Mouse (Mus musculus) frontal cortex, adult 2 months (tissue): Measurements from ENCODE around the gene Olfr325. TPM values are rescaled to one million over a fixed set of nuclear protein-coding genes. Genes with fewer than 3 reads are reported as not detected.
"Not testable (repeated sequence)": the region's sequence is repeated elsewhere in the genome, so short reads cannot be mapped to it uniquely, and the experiment has no call there.

Source experiments
- DNase-seq, 2 experiments: peaks; one replicate each; pipeline ENCODE4 v3.0.0; 2022; ENCODE audit warnings: low spot score in 1 of 2; ENCODE audit errors: extremely low spot score in 1 of 2
- polyA plus RNA-seq: library from polyadenylated mRNA; depleted of rRNA; stranded (reverse); fragments of >200 nt; gene quantifications from 2 replicates; pipeline ENCODE4 v1.2.3, GENCODE M21; 2012; rRNA removed

Olfr325 gene
- not detected in 2 replicates for polyA plus RNA-seq

DNA sequence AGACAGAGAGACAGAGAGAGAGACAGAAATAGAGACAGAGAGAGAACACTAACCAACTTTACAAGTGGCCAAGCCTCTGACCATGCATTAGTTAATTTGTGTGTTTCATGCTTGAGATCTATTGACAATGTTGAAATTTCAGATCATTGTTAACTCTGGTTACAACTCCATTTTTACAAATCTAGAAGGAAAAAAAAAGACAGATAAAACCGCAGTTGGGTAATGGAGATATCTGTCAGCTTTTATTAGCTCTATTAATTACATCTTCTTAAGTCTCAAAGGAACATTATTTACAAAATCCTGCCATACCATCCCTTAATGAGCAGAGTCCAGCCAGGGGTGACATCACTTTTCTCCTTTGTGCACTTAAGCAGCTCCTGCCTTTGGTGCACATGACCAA lies at the start of gene Olfr325:
Gene Olfr325, plus strand, starts transcription at position 301 of the 400 bp plus-strand sequence.
- no peak for DNase-seq

- DNase-seq = not testable (repeated sequence)
Measured at GRCm38 (mm10) chr11:58534736-58535135, 42.8 kb upstream of the Olfr325 start, which contains the start of gene Olfr330. Gene Olfr330, minus strand, starts transcription at chr11:58534836.

- no peak for DNase-seq
Measured at GRCm38 (mm10) chr11:58546322-58546721, 31.2 kb upstream of the Olfr325 start, which contains the start of gene Olfr329-ps. Gene Olfr329-ps, minus strand, starts transcription at chr11:58546422.

GRCm38 (mm10) chr11:58555536-58555935 lies 22.0 kb upstream of the Olfr325 start, which contains the start of gene Olfr328:
Gene Olfr328, minus strand, starts transcription at chr11:58555636.
- no peak for DNase-seq

- DNase-seq = no peak
Measured at GRCm38 (mm10) chr11:58570405-58570804, 7.1 kb upstream of the Olfr325 start, which contains the start of gene Olfr224. Gene Olfr224, minus strand, starts transcription at chr11:58570553.

DNA sequence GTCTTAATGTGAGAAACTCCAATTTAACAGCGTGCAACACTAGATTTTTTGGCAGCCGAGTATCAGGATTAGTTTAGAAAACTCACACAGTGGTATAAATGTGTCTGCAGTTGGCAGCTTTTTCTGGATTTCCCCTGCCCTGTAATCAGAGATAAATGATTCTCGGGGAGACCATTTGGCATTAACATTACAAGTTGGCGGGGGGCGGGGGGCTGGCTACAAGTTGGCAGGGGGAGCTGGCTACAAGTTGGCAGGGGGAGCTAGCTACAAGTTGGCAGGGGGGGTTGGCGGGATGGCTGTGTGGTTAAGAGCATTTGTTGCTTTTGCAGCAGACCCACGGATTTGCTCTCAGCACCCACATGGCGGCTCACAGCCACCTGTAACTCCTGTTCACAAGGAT lies 1.1 kb downstream of the Olfr325 start:
- peak in 1 of 2 experiments; percentile 27 for DNase-seq

GRCm38 (mm10) chr11:58587898-58588348 lies 10.4 kb downstream of the Olfr325 start:
- peak in 1 of 2 experiments; percentile 45 for DNase-seq

DNA sequence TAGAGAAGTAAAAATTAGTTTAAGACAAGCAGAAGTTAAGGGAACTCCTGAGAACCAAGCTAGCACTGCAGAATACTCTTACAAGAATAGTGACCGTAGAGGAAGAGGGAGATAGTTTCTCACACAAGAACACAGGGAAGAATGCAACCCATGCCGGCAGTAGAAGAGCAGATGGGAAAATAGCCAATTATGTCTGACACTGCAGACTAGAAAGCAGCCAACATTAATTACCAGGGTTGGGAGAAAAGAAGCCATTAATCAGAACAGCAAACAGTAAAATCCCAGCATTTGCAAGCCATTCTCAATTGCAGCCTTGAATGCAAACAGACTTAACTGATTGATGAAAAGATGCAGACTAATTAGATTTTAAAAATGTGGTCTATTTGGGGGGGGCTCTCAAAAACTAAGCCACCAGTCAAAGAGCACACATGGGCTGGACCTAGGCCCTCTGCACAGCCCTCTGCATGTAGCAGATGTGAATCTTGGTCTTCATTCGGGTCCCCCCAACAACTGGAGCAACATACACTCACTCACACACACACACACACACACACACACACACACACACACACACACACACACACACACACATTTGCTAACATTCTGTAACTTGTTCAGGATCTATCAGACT lies 11.2 kb downstream of the Olfr325 start:
- DNase-seq = no peak

GRCm38 (mm10) chr11:58594814-58595213 lies 17.3 kb downstream of the Olfr325 start, which contains the start of gene Olfr324:
Gene Olfr324, plus strand, starts transcription at chr11:58595114.
- DNase-seq = no peak

DNA sequence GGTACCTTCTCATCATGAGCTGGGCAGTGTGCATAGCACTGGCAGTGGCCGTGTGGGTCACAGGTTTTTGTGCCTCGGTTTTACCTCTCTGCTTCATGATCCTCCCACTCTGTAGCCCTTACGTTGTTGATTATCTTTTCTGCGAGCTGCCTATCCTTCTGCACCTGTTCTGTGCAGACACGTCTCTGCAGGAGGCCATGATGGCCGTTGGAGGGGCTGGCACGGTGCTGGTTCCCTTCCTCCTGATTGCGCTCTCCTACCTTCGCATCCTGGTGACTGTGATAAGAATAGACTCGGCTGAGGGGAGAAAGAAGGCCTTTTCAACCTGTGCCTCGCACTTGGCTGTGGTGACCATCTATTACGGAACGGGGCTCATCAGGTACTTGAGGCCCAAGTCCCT lies 20.3 kb downstream of the Olfr325 start:
- DNase-seq = no peak

GRCm38 (mm10) chr11:58602062-58602461 lies 24.5 kb downstream of the Olfr325 start:
- DNase-seq = no peak

GRCm38 (mm10) chr11:58602800-58603560 lies 25.4 kb downstream of the Olfr325 start:
- DNase-seq = no peak

GRCm38 (mm10) chr11:58604688-58605087 lies 27.2 kb downstream of the Olfr325 start:
- DNase-seq = no peak

DNA sequence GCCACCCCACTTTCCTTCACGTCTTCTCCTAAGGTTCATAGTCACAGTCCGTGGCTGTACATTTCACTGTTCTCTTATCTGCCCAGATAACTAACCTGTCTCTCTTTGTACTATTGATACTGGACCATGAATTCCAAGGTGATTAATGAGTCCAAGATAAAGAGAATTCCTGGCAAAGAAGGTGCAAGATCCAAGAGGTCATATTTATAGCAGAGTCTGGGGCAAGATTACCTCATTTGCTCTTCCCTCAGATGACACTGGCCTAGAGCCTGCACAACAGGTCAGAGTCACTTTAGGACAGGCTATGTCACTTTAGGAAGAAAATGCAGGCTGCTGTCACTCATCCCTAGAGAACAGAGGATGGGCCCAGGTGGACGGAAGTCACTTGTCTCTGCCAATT lies 27.7 kb downstream of the Olfr325 start:
- DNase-seq = no peak

DNA sequence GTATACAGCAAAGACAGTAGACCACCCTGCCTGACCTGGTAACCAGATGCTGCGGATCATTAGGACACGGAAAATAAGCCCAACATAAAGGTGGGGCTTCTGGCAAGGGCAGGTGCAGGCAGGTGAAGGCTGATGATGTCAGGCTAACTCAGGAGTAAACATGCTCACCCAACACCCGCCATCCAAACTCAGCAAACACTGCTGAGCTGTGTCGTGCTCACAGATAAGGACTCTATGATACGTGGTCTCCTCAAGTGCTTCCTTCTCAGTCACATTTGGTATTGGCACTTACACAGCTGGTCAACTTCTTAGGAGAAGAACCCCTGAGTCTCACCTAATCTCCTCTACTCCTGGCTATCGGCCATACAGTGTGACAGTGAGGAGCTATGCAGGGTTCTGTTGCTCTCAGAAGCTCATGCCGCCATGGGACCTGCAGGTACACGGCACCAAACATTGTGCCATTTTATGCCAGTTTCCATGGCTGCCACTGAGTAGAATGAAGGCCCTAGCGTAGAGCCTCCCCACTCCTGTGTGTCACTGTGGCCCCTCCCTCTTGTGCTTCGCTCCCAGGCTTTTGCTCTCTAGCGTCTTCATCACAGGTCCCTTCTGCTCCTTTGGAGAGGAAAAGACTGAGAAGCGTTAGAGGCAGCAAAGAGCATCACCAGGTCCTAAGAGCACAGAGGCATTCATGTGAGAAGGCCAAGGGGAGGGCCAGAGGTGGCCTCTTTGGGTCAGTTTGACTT lies 28.8 kb downstream of the Olfr325 start:
- DNase-seq = no peak

- DNase-seq = no peak
Measured at GRCm38 (mm10) chr11:58607030-58607429, 29.5 kb downstream of the Olfr325 start.

DNA sequence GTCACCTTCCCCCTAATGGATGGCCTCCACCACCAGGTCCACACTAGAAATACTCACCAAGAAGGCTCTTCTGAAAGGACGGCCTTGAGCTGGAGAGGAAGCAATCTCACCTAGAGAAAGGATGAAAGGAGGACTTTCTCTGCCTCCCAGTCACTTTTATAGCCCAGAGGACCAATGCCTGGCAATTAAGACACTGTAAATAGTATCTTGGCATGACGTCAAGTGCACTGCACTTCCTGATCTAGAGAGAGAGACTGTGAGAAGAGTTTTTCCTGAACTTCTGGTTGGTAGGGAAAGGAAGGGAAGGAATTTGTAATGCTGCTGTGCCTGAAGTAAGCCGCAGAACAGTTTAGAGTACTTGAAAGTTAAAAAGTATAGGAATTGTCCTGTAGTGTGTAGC lies 35.8 kb downstream of the Olfr325 start:
- no peak for DNase-seq

- no peak for DNase-seq
Measured at GRCm38 (mm10) chr11:58614526-58614925, 37.0 kb downstream of the Olfr325 start.

DNA sequence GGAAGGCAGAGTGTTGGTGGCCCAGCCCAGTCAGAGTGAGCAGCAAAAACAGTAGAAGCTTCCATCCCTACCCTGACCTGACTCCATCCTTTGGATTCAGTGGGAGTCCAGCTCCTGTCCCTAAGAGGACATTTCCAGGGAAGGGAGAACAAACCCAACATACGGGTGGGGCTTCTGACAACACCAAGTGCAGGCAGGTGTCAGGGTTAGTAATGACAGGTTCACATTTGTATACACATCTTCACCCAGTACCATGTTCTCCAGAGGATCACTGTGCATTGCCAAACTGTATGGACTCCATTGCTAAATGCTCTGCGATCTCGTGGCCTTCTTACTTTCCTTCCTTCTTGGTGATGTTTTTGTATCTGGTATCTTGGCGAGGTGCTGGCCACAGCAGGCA lies 38.4 kb downstream of the Olfr325 start, which contains the start of gene 2210407C18Rik:
Gene 2210407C18Rik, minus strand, starts transcription at position 101 of the 400 bp plus-strand sequence.
- DNase-seq = no peak

DNA sequence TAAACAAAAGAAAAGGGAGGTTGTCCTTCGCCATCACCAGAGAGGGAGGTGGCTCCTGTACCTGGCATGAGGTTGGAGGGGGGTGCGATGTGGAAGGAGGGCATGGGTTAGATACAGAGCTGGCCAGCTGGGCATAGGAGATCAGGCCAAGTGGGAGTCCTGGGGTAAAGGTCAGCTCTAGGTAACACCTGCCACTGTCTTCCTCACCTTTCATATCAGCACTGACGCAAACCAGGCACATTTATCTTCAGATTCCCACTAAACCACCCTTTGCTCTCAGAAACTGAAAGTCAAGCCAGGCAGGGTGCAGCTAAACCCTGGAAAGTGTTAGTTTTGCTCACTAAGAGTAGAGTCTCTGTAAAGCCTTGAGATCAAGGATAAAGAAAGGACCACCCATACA lies 40.8 kb downstream of the Olfr325 start:
- DNase-seq = no peak

DNA sequence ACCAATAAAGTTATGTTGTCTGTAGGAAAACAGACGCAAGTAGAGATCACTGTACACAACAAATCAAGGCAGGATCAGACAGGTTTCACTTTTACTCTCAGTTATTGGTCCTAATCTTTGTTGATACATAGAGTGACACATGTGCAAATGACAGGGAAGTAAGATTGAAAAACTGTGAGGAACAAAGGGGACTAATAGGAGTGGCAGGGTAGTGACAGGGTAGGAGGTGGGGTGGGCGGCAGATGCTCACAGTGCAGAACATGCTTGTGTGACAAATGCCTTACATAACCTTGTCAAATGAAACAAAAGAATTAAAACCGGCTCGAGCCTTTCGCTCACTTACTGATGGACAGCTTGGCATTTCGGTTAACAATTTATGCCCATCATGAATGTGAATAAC lies 41.3 kb downstream of the Olfr325 start:
- DNase-seq = peak in 1 of 2 experiments; percentile 12
